Mouse (Mus musculus): Measurements from ENCODE around the gene Prkcd. TPM values are rescaled to one million over a fixed set of nuclear protein-coding genes. Genes with fewer than 3 reads are reported as not detected.

The Prkcd gene
- polyA plus RNA-seq, 1 experiment from 2014 or later = 35.2 TPM

DNA sequence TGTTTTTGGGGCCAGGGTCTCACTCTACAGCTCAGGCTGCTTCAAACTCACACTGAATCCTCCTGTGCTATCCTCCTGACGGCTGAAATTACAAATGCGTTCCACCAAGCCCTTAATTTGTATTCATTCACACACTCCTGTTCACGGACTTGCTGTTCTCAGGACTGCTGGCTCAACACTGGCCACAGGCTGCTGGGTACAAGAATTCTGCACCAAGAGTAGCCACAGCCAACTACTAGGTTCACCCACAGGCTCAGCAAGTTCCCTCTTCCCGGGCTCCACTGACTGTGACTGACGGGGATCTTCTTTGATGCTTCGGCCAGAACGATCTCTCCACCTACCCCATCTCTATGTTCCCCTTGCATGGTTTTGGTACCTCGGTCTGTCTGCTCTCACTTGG is 23.7 kb upstream of the Prkcd start:
- no peak for ATAC-seq (ENCODE audit: low FRiP score)
- H3K27me3 ChIP-seq (replicated peaks) = no peaks in the 10 kb centered on the region
- 78% methylated on average over 8 of the region's 8 CpGs for WGBS
- no peaks in the 10 kb centered on the region for H3K9me3 ChIP-seq (replicated peaks)
- H3K36me3 ChIP-seq = no peaks in the 10 kb centered on the region
- H3K9ac ChIP-seq (replicated peaks) = no peak overlapping the region
- peaks cover 10% of the 10 kb centered on the region for H3K4me1 ChIP-seq
- H3K4me3 ChIP-seq (replicated peaks) = no peak overlapping the region
- no peak overlapping the region for H3K27ac ChIP-seq (replicated peaks)
- H3K4me2 ChIP-seq = no peak overlapping the region

DNA sequence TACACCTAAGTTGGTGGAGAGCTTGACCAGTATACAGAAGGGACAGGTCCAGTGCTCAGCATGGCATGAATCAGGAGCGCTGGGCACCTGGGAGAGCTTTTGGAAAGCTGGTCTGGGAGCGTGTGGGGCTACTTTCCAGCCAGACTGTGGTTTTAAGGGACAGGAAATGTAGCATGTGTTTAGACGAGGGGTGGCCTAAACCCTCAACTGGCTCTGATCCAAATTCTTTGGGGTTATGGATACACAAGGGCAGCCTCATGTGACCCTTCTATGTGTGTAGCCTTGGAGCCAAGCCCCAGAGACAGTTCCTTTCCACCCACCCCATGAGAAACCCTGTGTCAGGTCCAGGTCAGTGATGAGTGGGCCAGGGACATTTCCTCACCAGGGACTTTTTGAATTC is 22.5 kb upstream of the Prkcd start:
- Histone ChIP-seq H3K36me3 (no peaks in the 10 kb centered on the region), H3K9ac (replicated peaks) (no peak overlapping the region), H3K4me2 (no peak overlapping the region), H3K4me1 (0 out of 2 replicates have a peak, but pooled peaks cover 4% of the 10 kb centered on the region), H3K27me3 (replicated peaks) (no peaks in the 10 kb centered on the region), H3K27ac (replicated peaks) (no peak overlapping the region), H3K4me3 (replicated peaks) (no peak overlapping the region), H3K9me3 (replicated peaks) (no peaks in the 10 kb centered on the region)
- no peak for ATAC-seq (ENCODE audit: low FRiP score)
- 71% methylated on average over 3 of the region's 3 CpGs for WGBS

DNA sequence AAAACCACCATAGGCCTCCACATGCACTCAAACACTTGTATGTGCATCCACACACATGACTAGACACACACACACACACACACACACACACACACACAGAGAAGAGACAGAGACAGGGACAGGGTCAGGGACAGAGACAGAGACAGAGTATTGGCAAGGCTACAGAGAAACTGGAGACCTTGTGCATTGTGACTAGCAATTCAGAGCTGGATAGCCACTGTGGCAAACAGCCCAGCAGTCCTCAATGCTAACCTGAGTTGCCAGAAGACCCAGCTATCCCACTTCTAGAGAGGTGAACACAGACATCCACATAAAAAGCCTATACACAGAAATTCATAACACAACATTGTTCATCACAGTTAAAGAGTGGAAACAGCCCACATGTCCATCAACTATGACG is 20.5 kb upstream of the Prkcd start:
- Histone ChIP-seq H3K4me3 (replicated peaks) (no peak overlapping the region), H3K27me3 (replicated peaks) (no peaks in the 10 kb centered on the region), H3K4me1 (0 out of 2 replicates have a peak, but pooled peaks cover 4% of the 10 kb centered on the region), H3K9me3 (replicated peaks) (no peaks in the 10 kb centered on the region), H3K36me3 (no peaks in the 10 kb centered on the region), H3K4me2 (no peak overlapping the region), H3K27ac (replicated peaks) (no peak overlapping the region), H3K9ac (replicated peaks) (no peak overlapping the region)
- no peak for ATAC-seq (ENCODE audit: low FRiP score)
- WGBS = 88% methylated on average over 1 of the region's 1 CpGs

DNA sequence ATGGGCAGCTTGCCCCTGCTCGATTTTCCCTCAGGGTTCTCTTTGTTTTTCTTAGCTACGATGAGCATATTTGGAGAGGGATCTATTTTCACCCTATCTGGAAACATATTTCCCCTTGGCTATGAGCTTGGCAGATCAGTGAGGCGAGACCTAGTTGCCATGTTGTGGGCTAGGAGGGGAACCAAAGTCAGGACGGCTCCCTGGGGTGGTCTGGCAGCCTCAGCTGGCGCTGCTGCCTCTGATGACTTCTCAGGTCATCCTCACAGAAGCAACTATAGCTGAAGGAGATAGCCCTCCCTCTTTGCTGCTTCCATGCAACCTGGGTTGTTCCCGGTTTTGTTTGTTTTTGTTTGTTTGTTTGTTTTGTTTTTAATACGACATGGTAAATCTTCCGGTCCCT is 19.1 kb upstream of the Prkcd start:
- Histone ChIP-seq H3K36me3 (no peaks in the 10 kb centered on the region), H3K9ac (replicated peaks) (no peak overlapping the region), H3K4me1 (0 out of 2 replicates have a peak, but pooled peaks cover 4% of the 10 kb centered on the region), H3K27ac (replicated peaks) (no peak overlapping the region), H3K27me3 (replicated peaks) (no peaks in the 10 kb centered on the region), H3K9me3 (replicated peaks) (no peaks in the 10 kb centered on the region), H3K4me3 (replicated peaks) (no peak overlapping the region), H3K4me2 (no peak overlapping the region)
- 69% methylated on average over 8 of the region's 8 CpGs for WGBS
- no peak for ATAC-seq (ENCODE audit: low FRiP score)

DNA sequence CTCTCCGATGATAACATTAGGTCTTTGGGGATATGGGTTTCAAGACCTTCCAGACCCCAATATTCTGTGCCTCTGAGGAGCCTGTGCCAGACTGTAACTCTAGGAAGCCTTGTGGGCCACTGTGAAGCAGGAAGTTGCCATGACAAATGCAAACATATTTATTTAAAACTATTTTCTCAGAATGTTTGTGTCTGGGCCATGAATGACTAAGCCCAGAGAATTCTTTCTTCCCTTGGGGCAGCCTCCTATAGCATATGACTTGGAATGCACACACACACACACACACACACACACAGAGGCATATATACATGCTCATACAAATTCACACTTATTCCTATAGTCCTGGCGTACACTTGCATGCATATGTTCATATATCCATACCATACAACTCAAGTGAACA is 18.0 kb upstream of the Prkcd start:
- 89% methylated on average over 2 of the region's 2 CpGs for whole genome bisulfite sequencing
- no peak overlapping the region for H3K9ac ChIP-seq (replicated peaks)
- no peaks in the 10 kb centered on the region for H3K9me3 ChIP-seq (replicated peaks)
- no peaks in the 10 kb centered on the region for H3K36me3 ChIP-seq
- no peak overlapping the region for H3K4me2 ChIP-seq
- no peak overlapping the region for H3K4me3 ChIP-seq (replicated peaks)
- H3K27ac ChIP-seq (replicated peaks) = no peak overlapping the region
- ATAC-seq (ENCODE audit: low FRiP score) = no peak
- H3K27me3 ChIP-seq (replicated peaks) = no peaks in the 10 kb centered on the region
- H3K4me1 ChIP-seq = 0 out of 2 replicates have a peak, but pooled peaks cover 4% of the 10 kb centered on the region

DNA sequence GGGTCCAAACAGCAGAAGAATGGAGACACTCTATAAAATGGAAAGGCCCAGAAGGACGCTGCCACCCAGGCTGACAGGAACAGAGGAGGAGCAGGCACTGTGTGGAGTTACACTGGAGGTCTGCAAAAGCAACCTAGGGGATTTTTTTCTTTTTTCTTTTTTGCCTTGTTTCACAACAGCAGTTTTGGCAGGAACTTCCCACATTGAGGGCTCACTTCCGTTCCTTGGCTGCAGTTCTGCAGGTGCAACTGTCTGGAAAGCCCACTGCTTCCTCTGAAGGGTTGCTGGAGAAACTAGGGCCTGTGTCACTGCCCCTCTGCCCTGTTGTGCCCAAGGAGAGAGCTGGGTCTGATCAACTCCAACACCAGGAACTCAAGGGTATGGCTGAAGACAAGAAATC is 15.7 kb upstream of the Prkcd start:
- WGBS = 80% methylated on average over 2 of the region's 2 CpGs

DNA sequence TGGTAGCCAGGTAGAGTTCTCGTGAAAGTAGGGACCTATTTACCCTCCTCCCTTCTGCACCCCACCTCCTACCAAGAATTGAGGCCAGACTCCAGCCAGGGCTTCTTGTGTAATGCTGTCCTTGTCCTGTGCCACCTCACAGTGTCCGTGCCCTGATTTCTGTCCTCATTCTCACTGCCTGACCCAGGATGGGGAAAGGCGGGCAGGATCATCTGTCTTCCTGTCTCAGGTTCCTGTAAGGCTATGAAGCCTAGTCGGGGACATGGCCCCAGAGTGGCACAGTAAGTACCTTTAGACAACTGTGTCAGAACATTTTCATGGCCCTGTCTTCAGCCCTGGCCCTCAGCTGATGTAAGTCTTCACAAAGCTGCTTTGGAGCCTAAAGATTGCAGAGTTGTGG is 12.7 kb upstream of the Prkcd start:
- Histone ChIP-seq H3K27ac (replicated peaks) (no peak overlapping the region), H3K27me3 (replicated peaks) (no peaks in the 10 kb centered on the region), H3K4me1 (no peaks in the 10 kb centered on the region), H3K9ac (replicated peaks) (no peak overlapping the region), H3K9me3 (replicated peaks) (no peaks in the 10 kb centered on the region), H3K4me2 (no peak overlapping the region), H3K36me3 (no peaks in the 10 kb centered on the region), H3K4me3 (replicated peaks) (no peak overlapping the region)
- ATAC-seq (ENCODE audit: low FRiP score) = no peak
- 86% methylated on average over 4 of the region's 4 CpGs for WGBS

More for the DNA sequence above, 15.7 kb upstream of the Prkcd start:
- H3K9ac ChIP-seq (replicated peaks) = no peak overlapping the region
- H3K27ac ChIP-seq (replicated peaks) = no peak overlapping the region
- no peak for ATAC-seq (ENCODE audit: low FRiP score)
- H3K4me3 ChIP-seq (replicated peaks) = no peak overlapping the region
- 0 out of 2 replicates have a peak, but pooled peaks cover 4% of the 10 kb centered on the region for H3K4me1 ChIP-seq
- no peaks in the 10 kb centered on the region for H3K9me3 ChIP-seq (replicated peaks)
- no peaks in the 10 kb centered on the region for H3K36me3 ChIP-seq
- H3K4me2 ChIP-seq = no peak overlapping the region
- no peaks in the 10 kb centered on the region for H3K27me3 ChIP-seq (replicated peaks)

DNA sequence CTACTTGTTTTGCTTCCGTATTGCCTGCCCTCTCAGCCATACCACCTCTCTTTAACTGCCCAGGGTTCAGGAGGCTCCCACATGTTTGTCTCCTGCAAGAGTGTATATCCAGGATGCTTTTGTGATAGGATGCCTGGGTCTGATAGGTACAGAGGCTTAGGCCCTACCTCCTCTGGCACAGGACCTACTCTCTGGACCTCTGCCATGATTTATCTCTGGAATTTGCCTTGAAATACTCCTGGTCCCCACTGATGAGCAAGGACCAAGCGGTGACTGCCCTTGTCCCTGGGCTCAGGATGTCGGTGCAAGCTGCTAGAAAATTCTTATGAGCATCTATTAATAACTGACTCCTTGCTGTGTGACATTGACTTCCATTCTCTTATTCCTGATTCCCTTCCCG is 12.0 kb upstream of the Prkcd start:
- 89% methylated on average over 4 of the region's 4 CpGs for WGBS

DNA sequence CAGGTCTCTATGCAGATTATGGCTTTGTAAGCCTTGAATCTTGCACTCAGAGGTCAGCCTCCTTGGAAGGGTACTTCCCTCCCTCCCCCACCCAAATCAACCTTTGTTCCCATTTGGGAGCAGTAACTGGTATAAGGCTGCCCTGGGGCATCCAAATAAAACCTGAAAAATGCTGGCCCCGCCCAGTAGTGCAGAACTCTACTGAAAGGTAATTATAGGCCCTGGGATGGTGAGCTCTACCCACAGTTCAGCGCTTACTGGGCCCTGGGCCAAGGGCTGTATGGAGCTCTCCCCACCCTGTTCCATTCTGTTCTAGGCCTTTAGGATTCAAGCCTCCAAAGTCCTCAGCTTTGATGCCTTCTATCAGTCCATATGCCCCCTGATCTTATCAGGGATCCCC is 11.1 kb upstream of the Prkcd start:
- H3K4me1 ChIP-seq = no peaks in the 10 kb centered on the region
- H3K4me3 ChIP-seq (replicated peaks) = no peak overlapping the region
- ATAC-seq (ENCODE audit: low FRiP score) = no peak
- no peaks in the 10 kb centered on the region for H3K9me3 ChIP-seq (replicated peaks)
- H3K27me3 ChIP-seq (replicated peaks) = no peaks in the 10 kb centered on the region
- no peaks in the 10 kb centered on the region for H3K36me3 ChIP-seq
- H3K4me2 ChIP-seq = no peak overlapping the region
- H3K27ac ChIP-seq (replicated peaks) = no peak overlapping the region
- 72% methylated on average over 2 of the region's 2 CpGs for WGBS
- H3K9ac ChIP-seq (replicated peaks) = no peak overlapping the region

More for the DNA sequence above, 12.0 kb upstream of the Prkcd start:
- no peak for ATAC-seq (ENCODE audit: low FRiP score)
- H3K9ac ChIP-seq (replicated peaks) = no peak overlapping the region
- no peaks in the 10 kb centered on the region for H3K4me1 ChIP-seq
- H3K4me2 ChIP-seq = no peak overlapping the region
- H3K27me3 ChIP-seq (replicated peaks) = no peaks in the 10 kb centered on the region
- no peak overlapping the region for H3K4me3 ChIP-seq (replicated peaks)
- no peak overlapping the region for H3K27ac ChIP-seq (replicated peaks)
- no peaks in the 10 kb centered on the region for H3K9me3 ChIP-seq (replicated peaks)
- H3K36me3 ChIP-seq = no peaks in the 10 kb centered on the region

DNA sequence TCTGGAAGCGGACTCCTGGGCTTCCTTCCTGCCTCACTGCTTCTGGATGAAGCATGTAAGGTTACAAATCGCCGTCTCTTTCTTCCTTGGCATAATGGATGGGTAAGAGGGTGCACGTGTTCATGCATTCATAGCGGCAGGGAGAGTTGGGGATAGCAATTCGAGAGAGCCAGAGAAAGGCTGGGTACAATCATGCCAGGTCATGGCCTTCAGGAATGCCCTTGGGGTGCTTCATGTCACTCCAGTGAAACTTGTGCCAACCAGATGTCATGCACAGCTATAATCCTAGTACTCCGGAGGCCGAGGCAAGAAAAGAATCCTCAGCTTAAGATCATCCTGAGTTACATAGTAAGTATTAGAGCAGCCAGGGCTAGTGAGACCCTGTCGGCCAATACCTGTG is 10.5 kb upstream of the Prkcd start:
- no peak overlapping the region for H3K4me2 ChIP-seq
- H3K27ac ChIP-seq (replicated peaks) = no peak overlapping the region
- no peaks in the 10 kb centered on the region for H3K36me3 ChIP-seq
- H3K4me3 ChIP-seq (replicated peaks) = no peak overlapping the region
- no peak overlapping the region for H3K9ac ChIP-seq (replicated peaks)
- no peak for ATAC-seq (ENCODE audit: low FRiP score)
- 0 out of 2 replicates have a peak, but pooled peaks cover 5% of the 10 kb centered on the region for H3K4me1 ChIP-seq
- no peaks in the 10 kb centered on the region for H3K9me3 ChIP-seq (replicated peaks)
- no peaks in the 10 kb centered on the region for H3K27me3 ChIP-seq (replicated peaks)
- WGBS = 90% methylated on average over 9 of the region's 9 CpGs

DNA sequence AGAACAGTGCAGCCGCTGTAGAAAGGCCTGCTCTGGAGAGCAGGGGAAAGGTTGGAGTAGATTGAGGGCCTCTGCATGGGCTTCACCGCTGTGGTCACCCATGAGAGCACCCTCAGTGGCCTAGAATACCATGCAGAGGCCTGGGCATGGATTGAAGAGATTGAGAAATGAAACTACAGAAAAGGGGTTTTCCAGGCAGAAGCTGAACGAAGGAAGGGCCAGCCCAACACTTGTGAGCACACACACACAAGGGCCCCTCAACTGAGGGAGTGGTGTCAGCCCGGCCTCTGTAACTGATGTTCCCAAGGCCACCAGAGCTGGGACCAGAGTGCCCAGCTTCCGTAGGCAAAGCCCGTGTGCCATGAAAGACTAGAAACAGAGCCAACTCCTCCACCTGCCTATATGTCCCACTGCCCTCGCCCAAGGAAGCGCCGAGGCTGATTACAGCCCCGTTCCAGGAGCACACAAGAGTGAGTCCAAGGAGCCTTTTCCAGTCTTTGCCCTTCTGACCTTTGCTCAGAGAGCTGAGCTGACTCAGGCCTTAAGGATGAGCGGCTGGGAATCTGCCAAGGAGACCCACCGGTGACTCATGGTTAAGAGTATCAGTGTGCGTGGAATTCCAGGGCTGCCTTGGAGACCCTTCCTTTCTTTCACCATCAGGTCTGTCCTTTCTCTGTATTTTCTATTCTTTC is 9.4 kb upstream of the Prkcd start:
- Histone ChIP-seq H3K4me3 (replicated peaks) (no peak overlapping the region), H3K9ac (replicated peaks) (no peak overlapping the region), H3K4me2 (no peak overlapping the region), H3K4me1 (0 out of 2 replicates have a peak, but pooled peaks cover 5% of the 10 kb centered on the region), H3K36me3 (no peaks in the 10 kb centered on the region), H3K9me3 (replicated peaks) (no peaks in the 10 kb centered on the region), H3K27ac (replicated peaks) (no peak overlapping the region), H3K27me3 (replicated peaks) (no peaks in the 10 kb centered on the region)
- no peak for ATAC-seq (ENCODE audit: low FRiP score)
- WGBS = 86% methylated on average over 13 of the region's 13 CpGs

DNA sequence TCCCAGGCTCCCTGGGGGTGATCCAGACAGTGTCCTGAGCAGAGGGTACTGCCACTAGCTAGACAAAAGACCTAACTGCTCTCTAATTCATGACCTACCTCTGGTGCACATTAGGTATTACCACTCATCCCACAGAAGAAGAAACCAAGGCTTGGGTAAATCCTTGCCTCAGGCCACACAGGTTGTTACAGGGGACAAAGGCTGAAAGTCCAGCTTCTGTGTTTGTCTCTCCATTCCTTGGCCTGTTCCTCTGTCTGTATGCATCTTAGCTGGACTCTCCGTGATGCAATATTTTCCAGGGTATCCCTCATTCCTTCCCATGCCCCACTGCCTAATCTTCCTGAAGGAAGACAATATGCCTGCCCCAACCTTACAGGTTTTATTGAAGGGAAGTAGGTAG is 8.4 kb upstream of the Prkcd start:
- 94% methylated on average over 1 of the region's 1 CpGs for WGBS
- H3K4me1 ChIP-seq = 0 out of 2 replicates have a peak, but pooled peaks cover 5% of the 10 kb centered on the region

More for the DNA sequence above, 8.4 kb upstream of the Prkcd start:
- no peaks in the 10 kb centered on the region for H3K27me3 ChIP-seq (replicated peaks)
- H3K9me3 ChIP-seq (replicated peaks) = no peaks in the 10 kb centered on the region
- H3K36me3 ChIP-seq = no peaks in the 10 kb centered on the region
- H3K9ac ChIP-seq (replicated peaks) = no peak overlapping the region
- ATAC-seq (ENCODE audit: low FRiP score) = no peak
- no peak overlapping the region for H3K4me3 ChIP-seq (replicated peaks)
- no peak overlapping the region for H3K4me2 ChIP-seq
- H3K27ac ChIP-seq (replicated peaks) = no peak overlapping the region
